Mouse (Mus musculus) olfactory bulb, adult 2 months (tissue): ENCODE data around the gene Ankrd23.

Experiments
- CTCF ChIP-seq: fragments of 200-500 bp; IDR thresholded peaks from 2 replicates; pipeline ENCODE4 v1.5.1; 2012; ENCODE audit warnings: low read depth, mild to moderate bottlenecking, low read length, moderate library complexity; ENCODE audit not compliant: insufficient read depth
- POLR2A ChIP-seq: fragments of 200-500 bp; IDR thresholded peaks from 2 replicates; pipeline ENCODE4 v1.6.1; 2012; ENCODE audit warnings: mild to moderate bottlenecking, low read depth, low read length, moderate library complexity; ENCODE audit not compliant: insufficient read depth

DNA sequence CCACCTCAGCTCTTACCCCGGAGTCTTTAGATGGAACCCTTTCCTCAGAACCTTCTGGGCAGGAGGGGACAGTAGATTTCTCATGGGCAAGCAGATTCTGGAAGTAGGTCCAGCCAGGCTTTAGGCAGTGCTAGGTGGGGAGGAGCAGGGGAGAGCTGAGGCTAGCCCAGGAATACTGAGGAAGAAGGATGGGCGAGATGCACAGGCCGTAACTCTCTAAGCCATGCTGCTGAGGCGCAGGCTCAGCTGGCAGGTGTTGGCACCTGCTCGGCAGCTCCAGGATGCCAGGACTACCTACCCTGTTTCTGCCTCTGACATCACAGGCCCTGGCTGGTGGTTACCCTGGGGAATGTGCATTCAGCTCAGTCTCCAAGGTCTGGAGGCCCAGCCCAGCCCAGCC, 33.6 kb upstream of the Ankrd23 start:
- no peak for TF ChIP-seq POLR2A
- TF ChIP-seq CTCF, result no peak
